Mouse (Mus musculus) intestine, embryonic 14.5 days (tissue): ENCODE measurements at regions not wholly inside any gene's neighbourhood (a gene's known extent, or its start where the extent isn't known, plus 50 kb on each side); places are given as distances from the start of the nearest gene placed in this dataset.

Experiments used
- ATAC-seq: fragments of 200-750 bp; cut with Nextera tagmentation; replicated peaks from 2 replicates; pipeline ENCODE4 v1.8.0; 2017; ENCODE audit warnings: low read depth, moderate number of reproducible peaks, moderate TSS enrichment, moderate library complexity; ENCODE audit not compliant: low FRiP score, low TSS enrichment
- DNase-seq: peaks from one replicate; pipeline ENCODE4 v3.0.0-alpha.2; 2018; ENCODE audit warnings: low spot score
- H3K27ac ChIP-seq: fragments of 300-500 bp; sonication (generic); 2 replicates; pipeline ENCODE4 v1.5.1; 2014; ENCODE audit warnings: low read depth, mild to moderate bottlenecking, control low read depth
- H3K27me3 ChIP-seq: fragments of 300-500 bp; sonication (generic); replicated peaks from 2 replicates; pipeline ENCODE4 v1.6.1; 2014; ENCODE audit warnings: low read length, control low read depth; ENCODE audit not compliant: control insufficient read depth, insufficient read depth
- H3K36me3 ChIP-seq: fragments of 300-500 bp; sonication (generic); 2 replicates; pipeline ENCODE4 v1.6.1; 2014; ENCODE audit warnings: low read length, control low read depth; ENCODE audit not compliant: control insufficient read depth, insufficient read depth
- H3K4me1 ChIP-seq: fragments of 300-500 bp; sonication (generic); replicated peaks from 2 replicates; pipeline ENCODE4 v1.6.1; 2014; ENCODE audit warnings: low read length, control low read depth, mixed read lengths; ENCODE audit not compliant: control insufficient read depth, insufficient read depth
- H3K4me2 ChIP-seq: fragments of 300-500 bp; sonication (generic); 2 replicates; pipeline ENCODE4 v1.6.1; 2014; ENCODE audit warnings: low read length
- H3K4me3 ChIP-seq: fragments of 300-500 bp; sonication (generic); 2 replicates; pipeline ENCODE4 v1.5.1; 2014; ENCODE audit warnings: low read depth, low read length, control low read depth, mixed read lengths
- H3K9ac ChIP-seq: fragments of 300-500 bp; sonication (generic); 2 replicates; pipeline ENCODE4 v1.6.1; 2014; ENCODE audit warnings: mild to moderate bottlenecking, low read length
- H3K9me3 ChIP-seq: fragments of 300-500 bp; sonication (generic); 2 replicates; pipeline ENCODE4 v1.6.1; 2016; ENCODE audit warnings: low read length, control low read depth; ENCODE audit not compliant: control insufficient read depth
- WGBS: fragments of 180-500 bp; shearing (Covaris S2); extraction: QIAGEN DNeasy Blood & Tissue Kit; methylation state at CpG from one replicate; pipeline ENCODE4 v1.1.7; 2014; 5-methylcytosine and 5-hydroxymethylcytosine counted together

DNA sequence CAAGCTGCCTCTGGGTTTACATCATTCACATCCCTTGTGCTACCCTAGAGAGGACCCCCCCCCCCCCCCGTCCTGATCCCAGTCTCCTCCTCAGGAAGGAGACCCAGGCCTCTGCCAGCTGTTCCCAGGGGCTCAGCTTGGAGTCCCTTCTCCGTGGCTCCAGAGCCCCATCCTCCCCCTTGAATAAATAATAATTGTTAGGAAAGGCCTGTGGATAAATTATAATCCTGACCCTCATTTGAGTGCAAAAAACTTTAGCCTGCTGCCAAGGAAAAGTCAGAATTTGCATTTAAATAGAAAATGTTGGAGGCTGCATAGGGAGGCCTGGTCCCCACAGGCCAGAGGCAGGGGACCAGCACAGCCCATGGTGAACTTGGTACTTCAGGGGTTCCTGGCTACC is 136.0 kb upstream of the Gm26897 start:
- no peaks in the 10 kb centered on the region for H3K9me3 ChIP-seq
- 52% methylated on average over 2 of the region's 2 CpGs for WGBS
- H3K27ac ChIP-seq = peak overlapping the region; percentile 39; the same call in 1 of the 2 replicates
- H3K9ac ChIP-seq = no peak overlapping the region
- ATAC-seq = no peak
- H3K4me1 ChIP-seq = peaks cover 13% of the 10 kb centered on the region; the same call in 1 of the 2 replicates
- no peak overlapping the region for H3K4me2 ChIP-seq
- no peak overlapping the region for H3K4me3 ChIP-seq
- no peak for DNase-seq
- H3K36me3 ChIP-seq = no peaks in the 10 kb centered on the region
- H3K27me3 ChIP-seq = no peaks in the 10 kb centered on the region

DNA sequence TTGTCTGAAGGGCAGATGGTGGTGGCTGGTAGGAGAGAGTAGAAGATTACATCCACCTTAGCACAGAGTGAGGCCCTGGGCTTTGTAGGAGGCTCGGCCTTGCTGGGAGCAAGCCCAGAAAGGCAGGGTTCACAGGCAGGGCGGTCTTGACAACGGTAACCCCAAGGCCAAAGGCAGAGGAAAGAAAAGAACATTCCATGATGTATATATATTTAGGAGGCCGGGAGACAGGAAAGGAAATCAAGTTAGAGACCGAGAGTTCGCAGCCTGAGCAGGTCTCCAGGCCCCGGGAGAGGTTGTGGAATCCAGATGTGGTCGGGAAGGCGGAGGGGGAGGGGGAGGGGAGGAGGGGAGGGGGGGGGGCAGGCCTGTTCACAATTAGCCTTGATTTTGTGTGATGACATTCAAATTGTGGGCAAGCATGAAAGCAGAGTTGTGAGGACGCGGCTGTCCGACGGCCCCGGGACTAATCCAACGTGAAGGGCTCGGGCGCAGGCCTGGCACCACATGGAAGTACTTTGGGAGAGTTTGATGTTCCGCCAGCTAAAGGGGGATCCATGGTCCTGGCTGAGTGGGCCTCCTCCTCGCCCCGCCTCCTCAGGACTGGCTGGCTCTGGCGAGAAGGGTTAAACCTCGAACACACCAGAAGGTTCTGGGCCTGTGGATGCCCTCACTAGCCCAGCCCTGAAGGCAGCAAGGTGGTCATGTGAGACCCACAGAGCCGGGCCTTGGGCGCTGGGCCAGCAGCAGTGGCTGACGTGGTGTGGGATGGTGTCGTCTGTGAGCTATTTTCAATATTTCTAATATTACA is 131.8 kb upstream of the Gm26897 start:
- DNase-seq (no peak), ATAC-seq (no peak)
- H3K27ac ChIP-seq = no peak overlapping the region
- H3K4me2 ChIP-seq = no peak overlapping the region
- no peaks in the 10 kb centered on the region for H3K27me3 ChIP-seq
- 72% methylated on average over 24 of the region's 26 CpGs for WGBS
- H3K36me3 ChIP-seq = no peaks in the 10 kb centered on the region
- no peaks in the 10 kb centered on the region for H3K9me3 ChIP-seq
- H3K4me1 ChIP-seq = peaks cover 13% of the 10 kb centered on the region; the same call in 1 of the 2 replicates
- H3K9ac ChIP-seq = no peak overlapping the region
- H3K4me3 ChIP-seq = no peak overlapping the region

DNA sequence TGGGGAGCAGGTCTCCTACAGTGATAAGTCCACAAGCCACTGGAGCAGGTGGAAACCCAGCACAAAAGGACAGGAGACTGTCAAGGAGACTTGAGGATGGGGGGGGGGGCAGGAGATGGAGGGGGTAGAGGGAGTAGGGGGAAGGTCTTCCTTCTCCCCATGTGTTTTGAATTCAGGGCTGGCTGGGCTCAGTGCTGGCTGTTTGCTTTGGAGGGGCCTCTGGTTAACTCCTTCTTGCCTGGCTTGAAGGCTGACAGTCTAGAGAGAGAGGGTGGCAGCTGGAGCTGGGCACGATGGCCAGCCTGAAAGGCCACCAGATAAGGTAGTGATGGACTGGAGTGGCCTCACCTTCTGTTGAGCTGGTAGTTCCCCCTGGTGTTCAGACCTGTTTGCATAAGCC is 120.0 kb upstream of the Gm26897 start:
- DNase-seq (no peak), ATAC-seq (no peak)
- Histone ChIP-seq H3K4me1 (no peaks in the 10 kb centered on the region), H3K9me3 (0 out of 2 replicates have a peak, but pooled peaks cover 3% of the 10 kb centered on the region), H3K36me3 (no peaks in the 10 kb centered on the region), H3K9ac (no peak overlapping the region), H3K4me3 (no peak overlapping the region), H3K27ac (no peak overlapping the region), H3K4me2 (no peak overlapping the region), H3K27me3 (no peaks in the 10 kb centered on the region)
- WGBS = 64% methylated on average over 1 of the region's 1 CpGs

DNA sequence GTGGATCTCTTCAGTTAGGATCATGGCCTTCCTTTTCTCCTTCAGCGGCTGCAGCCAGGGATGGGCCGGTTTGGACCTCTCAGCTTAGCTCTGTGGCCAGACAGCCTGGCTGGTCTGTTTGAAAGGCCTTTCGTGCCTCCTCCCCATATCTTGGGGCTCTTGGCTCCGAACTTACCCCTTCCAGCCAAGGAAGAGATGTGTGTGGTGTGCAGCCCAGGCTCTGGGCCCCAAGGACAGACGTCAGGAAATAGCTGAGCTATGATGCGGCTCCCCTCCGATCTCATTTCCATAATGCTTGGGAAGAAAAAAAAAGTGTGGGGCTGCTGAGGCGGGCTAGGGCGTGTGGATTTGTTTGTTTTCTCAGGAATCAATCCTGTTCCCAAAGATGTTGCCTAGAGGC is 113.8 kb upstream of the Gm26897 start:
- Histone ChIP-seq H3K36me3 (no peaks in the 10 kb centered on the region), H3K9me3 (no peaks in the 10 kb centered on the region), H3K9ac (no peak overlapping the region), H3K4me1 (peaks cover 4% of the 10 kb centered on the region; the same call in 1 of the 2 replicates), H3K27me3 (no peaks in the 10 kb centered on the region), H3K4me3 (no peak overlapping the region), H3K27ac (0 out of 2 replicates have a peak overlapping the region, but pooled peaks have one; percentile 38), H3K4me2 (no peak overlapping the region)
- no peak for DNase-seq
- ATAC-seq = no peak
- 34% methylated on average over 9 of the region's 9 CpGs for WGBS

DNA sequence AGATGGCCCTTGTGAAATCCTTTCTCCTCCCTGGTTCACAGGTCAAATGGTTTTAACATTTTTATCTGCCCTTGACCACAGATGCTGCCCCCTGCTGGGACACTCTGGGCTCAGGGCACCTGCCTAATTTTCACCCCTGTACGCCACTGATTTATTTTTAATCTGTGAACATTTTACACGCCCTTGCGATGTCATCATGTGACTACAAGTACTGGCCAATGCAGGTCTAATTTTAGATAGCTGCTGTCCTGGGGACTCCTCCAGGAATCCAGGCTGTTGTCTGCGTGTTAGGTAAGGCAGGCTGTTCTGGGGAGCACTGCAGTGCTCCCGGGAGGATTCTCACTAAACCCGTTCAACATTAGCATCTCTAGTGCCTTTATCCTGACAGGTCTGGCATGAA is 113.1 kb upstream of the Gm26897 start:
- Histone ChIP-seq H3K9me3 (no peaks in the 10 kb centered on the region), H3K36me3 (no peaks in the 10 kb centered on the region), H3K4me2 (no peak overlapping the region), H3K27me3 (no peaks in the 10 kb centered on the region), H3K4me1 (peaks cover 4% of the 10 kb centered on the region; the same call in 1 of the 2 replicates), H3K27ac (no peak overlapping the region), H3K4me3 (no peak overlapping the region), H3K9ac (no peak overlapping the region)
- no peak for DNase-seq
- 76% methylated on average over 6 of the region's 6 CpGs for WGBS
- no peak for ATAC-seq

DNA sequence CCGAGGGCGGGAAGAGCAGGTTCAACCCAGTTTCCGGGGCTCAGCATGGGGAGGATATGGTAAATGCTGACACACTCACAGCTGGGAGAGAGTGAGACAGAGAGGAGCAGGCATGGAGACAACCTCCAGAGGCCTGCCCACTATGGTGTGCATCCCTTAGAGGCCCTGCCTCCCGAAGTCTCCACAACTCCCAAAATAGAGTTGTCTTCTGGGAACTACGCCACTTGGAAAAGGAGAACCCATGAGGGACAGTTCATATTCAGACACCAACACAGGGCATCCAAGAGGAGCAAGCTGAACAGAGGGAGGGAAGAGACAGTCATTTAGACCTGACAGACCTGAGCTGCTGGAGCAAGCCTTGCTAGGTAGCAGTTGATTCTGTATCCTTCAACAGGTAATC is 111.2 kb upstream of the Gm26897 start:
- no peak overlapping the region for H3K4me2 ChIP-seq
- 67% methylated on average over 5 of the region's 5 CpGs for WGBS
- DNase-seq = no peak
- H3K27ac ChIP-seq = no peak overlapping the region
- no peaks in the 10 kb centered on the region for H3K36me3 ChIP-seq
- ATAC-seq = no peak
- no peaks in the 10 kb centered on the region for H3K27me3 ChIP-seq
- H3K4me1 ChIP-seq = peaks cover 4% of the 10 kb centered on the region; the same call in 1 of the 2 replicates
- H3K4me3 ChIP-seq = no peak overlapping the region
- no peak overlapping the region for H3K9ac ChIP-seq
- no peaks in the 10 kb centered on the region for H3K9me3 ChIP-seq

DNA sequence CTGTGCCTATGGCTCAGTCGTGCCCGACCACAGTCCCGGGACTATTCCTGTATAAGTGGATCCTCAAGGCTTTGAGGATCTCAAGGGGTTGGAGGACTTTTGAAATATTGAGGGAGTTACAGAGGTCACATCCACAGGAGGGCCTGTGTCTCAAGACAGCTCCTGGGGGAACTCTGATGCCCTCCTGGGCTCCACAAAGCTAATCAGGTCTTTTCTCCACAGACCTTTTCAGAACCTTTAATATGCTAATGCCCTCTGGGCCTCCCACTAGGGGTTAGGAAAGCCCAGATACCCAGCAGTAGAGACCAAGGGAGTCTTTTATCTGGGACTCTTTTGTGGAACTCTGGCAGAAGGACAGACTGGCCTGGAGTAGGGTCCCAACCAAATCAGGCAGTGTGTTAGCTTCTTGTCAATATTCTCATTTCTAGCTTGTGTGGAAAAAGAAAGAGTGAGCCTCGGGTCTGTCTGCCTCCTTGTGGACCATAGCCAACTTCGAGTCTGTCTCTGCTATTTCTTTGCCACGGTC is 107.4 kb upstream of the Gm26897 start:
- no peaks in the 10 kb centered on the region for H3K36me3 ChIP-seq
- no peak overlapping the region for H3K27ac ChIP-seq
- peaks cover 4% of the 10 kb centered on the region for H3K4me1 ChIP-seq
- no peak overlapping the region for H3K4me3 ChIP-seq
- no peak for ATAC-seq
- H3K27me3 ChIP-seq = no peaks in the 10 kb centered on the region
- H3K9ac ChIP-seq = no peak overlapping the region
- WGBS = 27% methylated on average over 6 of the region's 6 CpGs
- no peak for DNase-seq
- H3K9me3 ChIP-seq = no peaks in the 10 kb centered on the region
- H3K4me2 ChIP-seq = no peak overlapping the region

DNA sequence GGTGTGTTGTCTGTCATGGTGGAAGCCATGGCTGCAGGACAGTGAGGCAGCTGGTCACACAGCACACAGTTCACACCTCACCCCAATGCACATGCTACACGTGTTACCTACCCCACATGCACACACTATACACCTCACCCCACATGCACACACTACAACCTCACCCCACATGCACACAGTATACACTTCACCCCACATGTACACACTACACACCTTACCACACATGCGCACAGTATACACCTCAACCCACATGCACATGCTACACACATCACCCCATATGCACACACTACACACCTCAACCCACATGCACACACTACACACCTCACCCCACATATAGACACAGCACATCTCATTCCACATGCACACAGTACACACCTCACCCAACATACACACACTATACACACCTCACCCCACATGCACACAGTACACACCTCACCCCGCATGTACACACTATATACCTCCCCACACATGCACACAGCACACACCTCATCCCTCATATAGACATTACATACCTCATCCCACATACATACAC is 103.3 kb upstream of the Gm26897 start:
- ATAC-seq (peak; percentile 31; the same call in 1 of the 2 replicates), DNase-seq (no peak)
- Histone ChIP-seq H3K4me3 (no peak overlapping the region), H3K4me2 (no peak overlapping the region), H3K4me1 (peaks cover 15% of the 10 kb centered on the region), H3K36me3 (no peaks in the 10 kb centered on the region), H3K9ac (no peak overlapping the region), H3K27me3 (no peaks in the 10 kb centered on the region), H3K27ac (no peak overlapping the region), H3K9me3 (peaks cover 3% of the 10 kb centered on the region; the same call in 1 of the 2 replicates)
- 97% methylated on average over 3 of the region's 3 CpGs for WGBS
